ENCODE assay signal across 22 mouse cellular contexts in genomic region chr6:113353696-113354095, GRCm38 (mm10).
"Had no signal": no experiment of that assay in that cellular context is flagged by ENCODE, and none has a peak within 500 bp of the region (broad histone marks: within the 10 kb centered on the region; RNA-seq: fewer than 3 reads in every experiment).

No protein-coding gene starts in this region.

- H3K9ac ChIP-seq: forebrain, postnatal 0 days; heart, embryonic 13.5 days; heart, embryonic 15.5 days; hindbrain, embryonic 14.5 days; intestine, embryonic 15.5 days; limb, embryonic 12.5 days had no signal

- H3K36me3 ChIP-seq: heart, embryonic 13.5 days; heart, embryonic 15.5 days; intestine, embryonic 15.5 days; limb, embryonic 10.5 days; limb, embryonic 12.5 days had no signal

- ATAC-seq: forebrain, postnatal 0 days; hindbrain, embryonic 16.5 days; inflammation-experienced regulatory T-cells, adult 6 months; intestine, embryonic 15.5 days; intestine, postnatal 0 days had no signal

- H3K9me3 ChIP-seq: heart, embryonic 13.5 days; heart, embryonic 15.5 days; intestine, embryonic 15.5 days; limb, embryonic 10.5 days; limb, embryonic 12.5 days had no signal

- DNase-seq: forebrain, postnatal 0 days; gastrocnemius, postnatal 14 days; gastrocnemius, postnatal 36 days; heart, postnatal 14 days; heart, postnatal 36 days; kidney, adult 18-20 months; kidney, adult 8-10 months; kidney, postnatal 10 days; kidney, postnatal 25 days; kidney, postnatal 4 days had no signal

- H3K27me3 ChIP-seq: heart, embryonic 13.5 days; heart, embryonic 15.5 days; intestine, embryonic 15.5 days; limb, embryonic 12.5 days had no signal

- H3K4me2 ChIP-seq: heart, embryonic 11.5 days; heart, embryonic 13.5 days; heart, embryonic 15.5 days; hindbrain, embryonic 14.5 days; intestine, embryonic 15.5 days; limb, embryonic 12.5 days had no signal

- H3K4me3 ChIP-seq: heart, embryonic 13.5 days; heart, embryonic 15.5 days; intestine, embryonic 15.5 days; layer of hippocampus, adult 2 months; left cerebral cortex, adult 2 months; limb, embryonic 10.5 days; limb, embryonic 12.5 days had no signal

- H3K27ac ChIP-seq: heart, embryonic 13.5 days; heart, embryonic 15.5 days; hindbrain, embryonic 14.5 days; intestine, embryonic 15.5 days; layer of hippocampus, adult 2 months; left cerebral cortex, adult 2 months; limb, embryonic 10.5 days; limb, embryonic 12.5 days had no signal

- H3K4me1 ChIP-seq: heart, embryonic 15.5 days; intestine, embryonic 15.5 days; limb, embryonic 10.5 days; limb, embryonic 12.5 days had no signal
